Mouse (Mus musculus): ENCODE data around the gene Lzts2. TPM values are rescaled to one million over a fixed set of nuclear protein-coding genes. Genes with fewer than 3 reads are reported as not detected.

Gene Lzts2
- polyA plus RNA-seq (2012; rRNA removed) (87.0 and 123 TPM in 2 replicates), polyA plus RNA-seq (2014; fragmentation: Nextera tagmentation; extraction: Ambion mirVana) (64.7 and 75.6 TPM in 2 replicates)

- Histone ChIP-seq H3K36me3 (ENCODE audit: control insufficient read depth, insufficient read depth, low read length) (peaks cover 26% of the 10 kb centered on the region), H3K27me3 (ENCODE audit: control insufficient read depth, insufficient read depth, low read length) (no peaks in the 10 kb centered on the region), H3K27ac (replicated peaks; ENCODE audit: low read depth, low read length) (peak within 1 kb of the TSS; percentile 99), H3K4me3 (replicated peaks; ENCODE audit: low read length) (peak within 1 kb of the TSS; percentile 73), H3K4me2 (replicated peaks; ENCODE audit: low read depth, low read length, severe bottlenecking) (peak within 1 kb of the TSS; percentile 96), H3K9ac (ENCODE audit: low read depth, low read length, severe bottlenecking) (peak within 1 kb of the TSS; percentile 58), H3K4me1 (ENCODE audit: control insufficient read depth, insufficient read depth, low read length) (peaks cover 35% of the 10 kb centered on the region), H3K9me3 (ENCODE audit: control insufficient read depth, low read length) (no peaks in the 10 kb centered on the region)
- no peak for ATAC-seq (ENCODE audit: low FRiP score, low read depth)
- 3% methylated on average over 10 of the region's 10 CpGs for WGBS
- TF ChIP-seq POLR2A (IDR thresholded peaks at IDR 0.05; ENCODE audit: borderline replicate concordance, extremely low read depth, insufficient read depth, insufficient read length): no peak
- DNase-seq (ENCODE audit: low spot score): peak; percentile 40
Observed at GRCm38 (mm10) chr19:45014335-45014971, at the start of gene Lzts2. Gene Lzts2, plus strand, starts transcription at chr19:45014414.

- no peak overlapping the region for H3K4me3 ChIP-seq (replicated peaks; ENCODE audit: low read length)
- H3K4me2 ChIP-seq (replicated peaks; ENCODE audit: low read depth, low read length, severe bottlenecking): no peak overlapping the region
- 90% methylated on average over 1 of the region's 1 CpGs for WGBS
- ATAC-seq (ENCODE audit: low FRiP score, low read depth) (no peak), DNase-seq (ENCODE audit: low spot score) (no peak)
- peaks cover 86% of the 10 kb centered on the region for H3K36me3 ChIP-seq (ENCODE audit: control insufficient read depth, insufficient read depth, low read length)
- no peaks in the 10 kb centered on the region for H3K4me1 ChIP-seq (ENCODE audit: control insufficient read depth, insufficient read depth, low read length)
- TF ChIP-seq POLR2A (IDR thresholded peaks at IDR 0.05; ENCODE audit: borderline replicate concordance, extremely low read depth, insufficient read depth, insufficient read length): no peak
- H3K9me3 ChIP-seq (ENCODE audit: control insufficient read depth, low read length): no peaks in the 10 kb centered on the region
- H3K27me3 ChIP-seq (ENCODE audit: control insufficient read depth, insufficient read depth, low read length): no peaks in the 10 kb centered on the region
- H3K27ac ChIP-seq (replicated peaks; ENCODE audit: low read depth, low read length): no peak overlapping the region
- H3K9ac ChIP-seq (ENCODE audit: low read depth, low read length, severe bottlenecking): no peak overlapping the region
Observed at GRCm38 (mm10) chr19:44965978-44966377, 48.2 kb upstream of the Lzts2 start.

GRCm38 (mm10) chr19:44968329-44968728 lies 45.9 kb upstream of the Lzts2 start:
- TF ChIP-seq POLR2A (IDR thresholded peaks at IDR 0.05; ENCODE audit: borderline replicate concordance, extremely low read depth, insufficient read depth, insufficient read length): no peak
- H3K36me3 ChIP-seq (ENCODE audit: control insufficient read depth, insufficient read depth, low read length): peaks cover 91% of the 10 kb centered on the region

GRCm38 (mm10) chr19:44976636-44977035 lies 37.6 kb upstream of the Lzts2 start:
- no peak overlapping the region for H3K27ac ChIP-seq (replicated peaks; ENCODE audit: low read depth, low read length)
- H3K4me2 ChIP-seq (replicated peaks; ENCODE audit: low read depth, low read length, severe bottlenecking): no peak overlapping the region
- ATAC-seq (ENCODE audit: low FRiP score, low read depth) (no peak), DNase-seq (ENCODE audit: low spot score) (no peak)
- no peaks in the 10 kb centered on the region for H3K9me3 ChIP-seq (ENCODE audit: control insufficient read depth, low read length)
- no peak for TF ChIP-seq POLR2A (IDR thresholded peaks at IDR 0.05; ENCODE audit: borderline replicate concordance, extremely low read depth, insufficient read depth, insufficient read length)
- peaks cover 97% of the 10 kb centered on the region for H3K36me3 ChIP-seq (ENCODE audit: control insufficient read depth, insufficient read depth, low read length)
- H3K4me3 ChIP-seq (replicated peaks; ENCODE audit: low read length): no peak overlapping the region
- 88% methylated on average over 6 of the region's 6 CpGs for WGBS
- H3K9ac ChIP-seq (ENCODE audit: low read depth, low read length, severe bottlenecking): no peak overlapping the region
- H3K4me1 ChIP-seq (ENCODE audit: control insufficient read depth, insufficient read depth, low read length): no peaks in the 10 kb centered on the region
- no peaks in the 10 kb centered on the region for H3K27me3 ChIP-seq (ENCODE audit: control insufficient read depth, insufficient read depth, low read length)

More at GRCm38 (mm10) chr19:44968329-44968728, 45.9 kb upstream of the Lzts2 start:
- no peak overlapping the region for H3K9ac ChIP-seq (ENCODE audit: low read depth, low read length, severe bottlenecking)
- DNase-seq (ENCODE audit: low spot score) (no peak), ATAC-seq (ENCODE audit: low FRiP score, low read depth) (no peak)
- no peak overlapping the region for H3K27ac ChIP-seq (replicated peaks; ENCODE audit: low read depth, low read length)
- H3K4me3 ChIP-seq (replicated peaks; ENCODE audit: low read length): no peak overlapping the region
- H3K27me3 ChIP-seq (ENCODE audit: control insufficient read depth, insufficient read depth, low read length): no peaks in the 10 kb centered on the region
- no peaks in the 10 kb centered on the region for H3K4me1 ChIP-seq (ENCODE audit: control insufficient read depth, insufficient read depth, low read length)
- H3K9me3 ChIP-seq (ENCODE audit: control insufficient read depth, low read length): no peaks in the 10 kb centered on the region
- WGBS: 87% methylated on average over 3 of the region's 3 CpGs
- H3K4me2 ChIP-seq (replicated peaks; ENCODE audit: low read depth, low read length, severe bottlenecking): no peak overlapping the region

- H3K4me1 ChIP-seq (ENCODE audit: control insufficient read depth, insufficient read depth, low read length): no peaks in the 10 kb centered on the region
- H3K9me3 ChIP-seq (ENCODE audit: control insufficient read depth, low read length): no peaks in the 10 kb centered on the region
- no peak overlapping the region for H3K9ac ChIP-seq (ENCODE audit: low read depth, low read length, severe bottlenecking)
- no peak for DNase-seq (ENCODE audit: low spot score)
- H3K27me3 ChIP-seq (ENCODE audit: control insufficient read depth, insufficient read depth, low read length): no peaks in the 10 kb centered on the region
- H3K4me3 ChIP-seq (replicated peaks; ENCODE audit: low read length): no peak overlapping the region
- no peak overlapping the region for H3K27ac ChIP-seq (replicated peaks; ENCODE audit: low read depth, low read length)
- TF ChIP-seq POLR2A (IDR thresholded peaks at IDR 0.05; ENCODE audit: borderline replicate concordance, extremely low read depth, insufficient read depth, insufficient read length): no peak
- ATAC-seq (ENCODE audit: low FRiP score, low read depth): no peak
- H3K4me2 ChIP-seq (replicated peaks; ENCODE audit: low read depth, low read length, severe bottlenecking): no peak overlapping the region
- H3K36me3 ChIP-seq (ENCODE audit: control insufficient read depth, insufficient read depth, low read length): peaks cover 97% of the 10 kb centered on the region
- WGBS: 92% methylated on average over 6 of the region's 6 CpGs
Observed at GRCm38 (mm10) chr19:44977148-44977547, 37.1 kb upstream of the Lzts2 start.

Measured in limb, embryonic 14.5 days (tissue).